Mouse (Mus musculus) hindbrain, embryonic 16.5 days (tissue): ENCODE results near the gene Frmd5. TPM values are rescaled to one million over a fixed set of nuclear protein-coding genes. Genes with fewer than 3 reads are reported as not detected.
"Not testable (repeated sequence)": the region's sequence is repeated elsewhere in the genome, so short reads cannot be mapped to it uniquely, and the experiment has no call there.

ENCODE experiments used
- ATAC-seq: fragments of 200-750 bp; cut with Nextera tagmentation; 2 replicates; pipeline ENCODE4 v1.8.0; 2017; ENCODE audit warnings: moderate TSS enrichment, moderate library complexity
- H3K27ac ChIP-seq: fragments of 300-500 bp; sonication (generic); 2 replicates; pipeline ENCODE4 v1.5.1; 2014; ENCODE audit warnings: low read depth, mild to moderate bottlenecking, control low read depth, low read length, moderate library complexity
- H3K27me3 ChIP-seq: fragments of 300-500 bp; sonication (generic); replicated peaks from 2 replicates; pipeline ENCODE4 v1.6.1; 2014; ENCODE audit warnings: low read length; ENCODE audit not compliant: control insufficient read depth, insufficient read depth
- H3K36me3 ChIP-seq: fragments of 300-500 bp; sonication (generic); 2 replicates; pipeline ENCODE4 v1.6.1; 2014; ENCODE audit warnings: mild to moderate bottlenecking, low read length, moderate library complexity, mixed read lengths; ENCODE audit not compliant: control insufficient read depth, insufficient read depth
- H3K4me1 ChIP-seq: fragments of 300-500 bp; sonication (generic); 2 replicates; pipeline ENCODE4 v1.6.1; 2014; ENCODE audit warnings: low read depth, low read length; ENCODE audit not compliant: control insufficient read depth, insufficient read depth
- H3K4me2 ChIP-seq: fragments of 300-500 bp; sonication (generic); 2 replicates; pipeline ENCODE4 v1.6.1; 2014; ENCODE audit warnings: mild to moderate bottlenecking, low read length, control low read depth, moderate library complexity
- H3K4me3 ChIP-seq: fragments of 300-500 bp; sonication (generic); 2 replicates; pipeline ENCODE4 v1.5.1; 2014; ENCODE audit warnings: mild to moderate bottlenecking, low read length, control low read depth, moderate library complexity
- H3K9ac ChIP-seq: fragments of 300-500 bp; sonication (generic); 2 replicates; pipeline ENCODE4 v1.6.1; 2014; ENCODE audit warnings: low read depth, mild to moderate bottlenecking, control low read depth, low read length, moderate library complexity
- H3K9me3 ChIP-seq: fragments of 300-500 bp; sonication (generic); 2 replicates; pipeline ENCODE4 v1.6.1; 2014; ENCODE audit warnings: mild to moderate bottlenecking, low read length, moderate library complexity; ENCODE audit not compliant: control insufficient read depth
- WGBS: fragments of 180-500 bp; shearing (Covaris S2); extraction: QIAGEN DNeasy Blood & Tissue Kit; methylation state at CpG from one replicate; pipeline ENCODE4 v1.1.7; 2014; 5-methylcytosine and 5-hydroxymethylcytosine counted together
- polyA plus RNA-seq: library from polyadenylated mRNA; unstranded; fragments of >200 nt; fragmentation: Nextera tagmentation; extraction: Ambion mirVana; gene quantifications from 2 replicates; pipeline ENCODE4 v1.2.1, GENCODE M21; 2015

Frmd5 gene
- polyA plus RNA-seq, 1 experiment from 2014 or later: 23.8 TPM

DNA sequence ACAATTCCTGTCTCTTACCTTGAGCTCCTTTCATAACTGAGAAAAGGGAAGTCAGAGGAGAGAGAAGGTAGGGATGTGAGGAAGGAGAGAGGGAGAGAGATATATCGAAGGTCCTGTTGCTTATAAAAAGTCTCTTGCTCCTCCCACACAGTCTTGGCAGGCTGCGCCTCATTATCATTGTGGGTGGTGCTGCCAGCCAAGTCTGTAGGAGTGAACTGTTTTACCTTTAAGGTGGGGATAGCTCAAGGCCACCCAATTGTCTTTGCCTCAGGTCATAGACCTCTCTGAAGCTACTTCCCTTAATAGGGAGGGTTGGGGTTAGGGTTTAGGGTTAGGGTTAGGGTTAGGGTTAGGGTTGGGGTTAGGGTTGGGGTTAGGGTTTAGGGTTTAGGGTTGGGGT, 284.9 kb downstream of the Frmd5 start:
- no peak for ATAC-seq
- H3K4me2 ChIP-seq: no peak overlapping the region
- H3K36me3 ChIP-seq: no peaks in the 10 kb centered on the region
- H3K9me3 ChIP-seq: no peaks in the 10 kb centered on the region
- no peak overlapping the region for H3K4me3 ChIP-seq
- H3K27ac ChIP-seq: no peak overlapping the region
- no peak overlapping the region for H3K9ac ChIP-seq
- H3K27me3 ChIP-seq: no peaks in the 10 kb centered on the region
- H3K4me1 ChIP-seq: no peaks in the 10 kb centered on the region
- 89% methylated on average over 2 of the region's 2 CpGs for WGBS

DNA sequence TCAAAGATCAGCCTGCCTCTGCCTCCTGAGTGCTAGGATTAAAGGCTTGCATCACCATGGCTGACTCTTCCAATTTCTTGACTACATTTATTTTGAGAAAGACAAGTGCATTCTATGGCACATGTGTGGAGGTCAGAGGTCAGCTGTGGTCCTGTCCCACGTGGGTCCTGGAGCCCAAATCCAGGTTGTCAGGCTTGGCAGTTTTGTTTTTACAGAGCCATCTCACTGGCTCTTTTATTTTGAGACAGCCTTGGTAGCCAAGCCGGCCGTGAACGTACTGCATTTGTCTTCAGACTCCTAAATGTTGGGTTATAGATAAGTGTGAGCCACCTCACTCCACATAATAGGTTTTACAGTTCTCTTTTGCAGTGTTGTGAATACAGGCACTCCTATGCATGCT, 288.2 kb downstream of the Frmd5 start:
- H3K36me3 ChIP-seq, H3K4me2 ChIP-seq, H3K4me3 ChIP-seq, H3K27me3 ChIP-seq, H3K9ac ChIP-seq, ATAC-seq, H3K9me3 ChIP-seq, H3K4me1 ChIP-seq, H3K27ac ChIP-seq: not testable (repeated sequence)
- WGBS: 95% methylated on average over 4 of the region's 4 CpGs

DNA sequence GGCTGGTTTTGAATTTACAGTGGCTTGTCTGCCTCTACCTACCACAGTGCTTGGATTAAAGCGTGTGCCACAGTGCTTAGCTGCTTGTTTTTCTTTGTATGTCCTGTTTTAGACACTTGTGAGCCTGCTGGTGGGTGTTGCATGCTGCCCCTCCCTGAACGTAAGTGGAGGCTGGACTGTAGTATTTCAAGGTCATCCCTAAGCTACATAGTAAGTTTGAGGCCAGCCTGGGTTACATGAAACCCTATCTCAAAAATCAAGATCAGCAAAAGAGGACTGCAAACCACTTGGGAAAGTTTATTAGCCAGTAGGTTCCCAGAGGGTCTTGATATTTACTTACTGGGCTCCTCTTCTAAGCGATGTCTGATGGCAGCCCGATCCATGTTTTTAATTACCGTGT, 288.8 kb downstream of the Frmd5 start:
- no peaks in the 10 kb centered on the region for H3K4me1 ChIP-seq
- no peaks in the 10 kb centered on the region for H3K27me3 ChIP-seq
- no peak overlapping the region for H3K9ac ChIP-seq
- H3K27ac ChIP-seq: no peak overlapping the region
- no peaks in the 10 kb centered on the region for H3K9me3 ChIP-seq
- H3K36me3 ChIP-seq: no peaks in the 10 kb centered on the region
- WGBS: 96% methylated on average over 5 of the region's 5 CpGs
- no peak overlapping the region for H3K4me2 ChIP-seq
- no peak for ATAC-seq
- no peak overlapping the region for H3K4me3 ChIP-seq

DNA sequence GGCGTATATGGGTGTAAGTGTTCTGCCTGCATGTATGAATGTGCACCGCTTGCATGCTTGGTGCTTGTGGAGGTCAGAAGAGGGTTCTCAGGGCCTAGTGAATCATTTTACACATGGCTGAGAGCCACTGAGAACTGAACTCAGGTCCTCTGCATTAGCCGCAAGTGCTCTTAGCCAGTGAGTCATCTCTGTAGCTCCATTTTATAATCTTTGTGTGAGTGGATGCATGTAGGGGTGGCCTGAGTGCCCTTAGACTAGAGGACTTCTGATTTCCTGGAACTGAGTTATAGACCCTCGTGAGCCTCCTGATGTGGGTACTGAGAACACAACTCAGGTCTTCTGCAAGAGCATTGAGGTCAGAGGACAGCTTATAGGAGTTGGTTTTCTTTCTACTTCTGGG, 292.7 kb downstream of the Frmd5 start:
- Histone ChIP-seq H3K4me2 (no peak overlapping the region), H3K27me3 (no peaks in the 10 kb centered on the region), H3K9me3 (no peaks in the 10 kb centered on the region), H3K4me1 (no peaks in the 10 kb centered on the region; the same call in 1 of the 2 replicates), H3K27ac (no peak overlapping the region), H3K4me3 (no peak overlapping the region), H3K9ac (no peak overlapping the region), H3K36me3 (no peaks in the 10 kb centered on the region)
- no peak for ATAC-seq
- over 99% methylated on average over 4 of the region's 4 CpGs for WGBS

DNA sequence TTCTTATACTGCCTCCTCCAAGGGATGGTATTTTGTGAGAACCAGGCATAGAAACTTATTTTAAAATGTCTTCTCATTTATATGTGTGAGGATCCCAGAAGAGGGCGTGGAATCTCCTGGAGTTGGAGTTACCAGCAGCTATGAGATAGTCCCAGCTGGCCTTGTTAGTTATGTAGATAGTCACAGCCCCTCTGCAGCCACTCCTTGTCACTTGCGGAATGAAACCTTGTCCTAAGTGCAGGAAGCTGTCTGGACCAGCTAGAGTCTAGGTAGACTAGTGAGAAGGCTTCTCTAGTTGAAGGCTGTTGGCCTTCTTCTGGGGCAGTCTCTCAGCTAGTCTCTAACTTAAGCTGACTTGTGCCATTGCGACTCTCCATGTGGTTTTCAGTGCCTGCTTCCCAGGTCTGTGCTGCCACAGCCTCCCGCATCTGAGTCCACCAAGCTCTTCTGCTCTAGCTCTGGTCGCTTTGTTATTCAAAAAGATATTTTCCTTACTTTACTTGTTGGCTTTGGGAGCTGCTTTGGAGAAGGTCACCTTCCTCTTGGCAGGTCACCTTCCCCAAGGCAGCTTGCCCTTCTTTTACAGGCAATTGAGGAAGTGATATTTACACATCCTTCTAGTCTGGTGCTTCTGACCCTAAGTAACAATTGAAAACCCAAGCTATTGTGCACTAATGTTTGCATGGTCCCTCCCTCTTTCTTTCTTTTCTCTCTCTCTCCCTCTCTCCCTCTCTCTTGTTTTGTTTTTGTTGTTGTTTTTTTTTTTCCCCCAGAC, 293.7 kb downstream of the Frmd5 start:
- H3K4me3 ChIP-seq, H3K27ac ChIP-seq, H3K4me2 ChIP-seq, H3K9me3 ChIP-seq, ATAC-seq, H3K4me1 ChIP-seq, H3K9ac ChIP-seq, H3K36me3 ChIP-seq, H3K27me3 ChIP-seq: not testable (repeated sequence)
- 95% methylated on average over 4 of the region's 5 CpGs for WGBS

DNA sequence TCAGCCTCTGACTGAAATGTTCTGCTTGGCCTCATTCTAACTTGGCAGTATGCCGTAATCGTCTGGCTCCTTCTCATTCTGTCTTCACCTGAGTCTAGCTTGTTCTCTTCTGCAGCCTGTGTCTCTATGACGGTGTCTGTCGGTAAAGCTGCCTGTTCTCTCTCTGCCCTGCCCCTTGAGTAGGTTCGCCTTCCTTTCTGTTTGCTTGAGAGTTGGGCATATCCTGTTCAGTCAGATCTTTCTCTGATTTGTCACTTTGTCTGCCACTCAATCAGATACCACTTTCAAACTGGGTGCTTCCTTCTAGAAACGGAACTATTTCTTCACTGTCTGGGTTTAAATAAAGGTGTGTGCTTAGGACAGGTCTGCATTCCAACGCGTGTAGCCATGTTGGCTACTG, 295.5 kb downstream of the Frmd5 start:
- H3K27ac ChIP-seq: no peak overlapping the region
- ATAC-seq: no peak
- 95% methylated on average over 8 of the region's 8 CpGs for WGBS

DNA sequence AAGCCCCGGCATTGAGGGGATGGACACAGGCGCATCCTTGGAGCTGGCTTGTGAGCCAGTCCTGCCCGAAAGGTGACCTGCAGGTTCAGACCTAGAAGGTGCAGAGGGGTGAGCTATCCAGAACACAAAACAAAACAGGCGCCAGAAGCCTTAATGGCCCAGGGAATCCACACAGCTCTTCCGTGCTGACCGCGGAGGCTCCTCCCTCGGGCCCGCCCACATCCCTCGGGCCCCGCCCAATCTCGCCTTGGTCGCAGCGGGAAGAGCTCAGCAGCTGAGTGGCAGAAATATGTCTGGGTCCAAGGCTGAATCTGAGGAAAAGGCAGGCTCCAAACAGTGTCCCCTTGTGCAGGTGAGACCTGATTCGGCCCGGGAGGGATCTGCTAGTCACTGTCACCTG, 297.3 kb downstream of the Frmd5 start:
- no peaks in the 10 kb centered on the region for H3K36me3 ChIP-seq
- peak; percentile 55 for ATAC-seq
- no peak overlapping the region for H3K27ac ChIP-seq
- WGBS: 19% methylated on average over 16 of the region's 16 CpGs
- peaks cover 9% of the 10 kb centered on the region for H3K4me1 ChIP-seq
- no peaks in the 10 kb centered on the region for H3K27me3 ChIP-seq
- H3K9me3 ChIP-seq: no peaks in the 10 kb centered on the region
- H3K4me2 ChIP-seq: peak overlapping the region; percentile 61
- H3K4me3 ChIP-seq: peak overlapping the region; percentile 44
- peak overlapping the region; percentile 53 for H3K9ac ChIP-seq

More for the DNA sequence above, 295.5 kb downstream of the Frmd5 start:
- no peak overlapping the region for H3K9ac ChIP-seq
- H3K4me3 ChIP-seq: no peak overlapping the region
- no peak overlapping the region for H3K4me2 ChIP-seq
- peaks cover 9% of the 10 kb centered on the region for H3K4me1 ChIP-seq
- no peaks in the 10 kb centered on the region for H3K27me3 ChIP-seq
- no peaks in the 10 kb centered on the region for H3K9me3 ChIP-seq
- H3K36me3 ChIP-seq: no peaks in the 10 kb centered on the region

DNA sequence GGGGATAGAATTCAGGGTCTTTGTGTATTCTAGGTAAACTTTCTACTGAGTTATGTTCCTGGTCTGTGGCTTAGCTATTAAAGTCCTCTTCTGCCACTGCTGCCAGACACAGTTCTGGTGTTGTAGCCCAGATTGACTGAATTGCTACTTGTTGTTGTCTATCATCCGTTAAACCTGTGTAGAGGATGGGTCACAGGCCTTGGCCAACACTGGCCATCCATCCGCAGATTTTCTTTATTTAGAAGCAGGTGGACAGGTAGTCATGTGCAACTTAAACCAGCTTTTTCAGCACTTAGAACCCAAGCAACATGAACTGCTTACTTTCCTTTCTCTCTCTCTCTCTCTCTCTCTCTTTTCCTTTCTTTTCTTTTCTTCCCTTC, 298.9 kb downstream of the Frmd5 start:
- 92% methylated on average over 2 of the region's 2 CpGs for WGBS
- Histone ChIP-seq H3K9ac (peak overlapping the region; percentile 17; the same call in 1 of the 2 replicates), H3K27ac (no peak overlapping the region), H3K4me3 (0 out of 2 replicates have a peak overlapping the region, but pooled peaks have one; percentile 62), H3K36me3 (no peaks in the 10 kb centered on the region), H3K4me1 (peaks cover 9% of the 10 kb centered on the region), H3K27me3 (no peaks in the 10 kb centered on the region), H3K9me3 (no peaks in the 10 kb centered on the region), H3K4me2 (peak overlapping the region; percentile 68; the same call in 1 of the 2 replicates)
- no peak for ATAC-seq

DNA sequence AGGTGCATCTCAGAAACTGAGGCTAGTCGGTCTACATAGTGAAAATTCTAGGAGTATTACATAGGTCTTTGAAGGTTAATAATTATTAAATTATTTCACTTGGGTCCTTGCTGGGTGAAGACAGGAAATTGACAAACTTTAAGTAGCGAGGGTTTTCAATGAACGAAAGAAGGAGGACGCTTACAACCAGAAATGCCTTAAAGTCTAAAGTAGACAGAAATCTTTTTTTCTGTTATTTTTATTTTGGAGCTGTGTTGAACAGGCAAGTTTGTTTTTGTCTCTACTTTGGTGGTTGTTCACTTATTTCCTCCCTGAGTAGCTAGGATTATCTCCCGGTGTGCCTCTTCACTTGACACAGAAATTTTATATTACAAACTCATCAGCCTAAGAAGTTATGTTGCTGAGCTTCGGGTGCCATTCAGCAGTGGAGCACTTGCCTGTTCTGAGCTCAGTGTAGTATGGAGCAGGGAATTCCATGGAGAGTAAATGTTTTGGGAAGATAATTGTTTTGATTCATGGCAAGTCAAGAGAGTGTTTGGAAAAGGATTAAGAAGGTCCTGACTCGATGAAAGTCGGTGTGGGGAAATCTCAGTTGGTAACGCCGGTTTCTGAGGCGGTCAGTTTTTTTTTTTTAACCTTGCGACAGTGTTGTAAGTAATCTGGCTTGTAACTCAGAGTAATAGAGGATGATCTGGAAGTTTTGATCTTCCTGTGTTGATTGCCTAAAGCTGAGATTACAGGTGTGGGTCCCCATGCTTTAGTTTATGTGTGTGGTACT, 299.5 kb downstream of the Frmd5 start:
- WGBS: 31% methylated on average over 12 of the region's 12 CpGs
- peak overlapping the region; percentile 62 for H3K4me3 ChIP-seq
- H3K36me3 ChIP-seq: no peaks in the 10 kb centered on the region
- H3K4me2 ChIP-seq: peak overlapping the region; percentile 68
- no peak overlapping the region for H3K27ac ChIP-seq
- peak overlapping the region; percentile 72; the same call in 1 of the 2 replicates for H3K9ac ChIP-seq
- no peaks in the 10 kb centered on the region for H3K9me3 ChIP-seq
- no peak for ATAC-seq
- no peaks in the 10 kb centered on the region for H3K27me3 ChIP-seq
- H3K4me1 ChIP-seq: peaks cover 9% of the 10 kb centered on the region
